Mouse (Mus musculus): ENCODE data around the gene Olfr69. TPM values are rescaled to one million over a fixed set of nuclear protein-coding genes. Genes with fewer than 3 reads are reported as not detected.

Olfr69 gene
- total and polyA plus RNA-seq, 3 experiments: not detected

- TF ChIP-seq BHLHE40 (IDR thresholded peaks at IDR 0.05; ENCODE audit: low read depth, low read length) (no peak), SIN3A (IDR thresholded peaks at IDR 0.05; ENCODE audit: low read length) (no peak), GABPA (IDR thresholded peaks at IDR 0.05; ENCODE audit: insufficient replicate concordance, low read depth, low read length) (no peak), SMC3 (IDR thresholded peaks at IDR 0.05; ENCODE audit: low read depth, low read length) (peak; percentile 45), CTCF (conservative IDR thresholded peaks at IDR 0.05 in 1 of 2, IDR thresholded peaks at IDR 0.05 in 1 of 2; ENCODE audit: low read depth in 2 of 2, low read length in 2 of 2) (peak; percentile 67 to 77), JUN (IDR thresholded peaks at IDR 0.05; ENCODE audit: insufficient read depth, low read depth, low read length) (no peak), TCF12 (IDR thresholded peaks at IDR 0.05; ENCODE audit: low read depth, low read length) (no peak), NELFE (IDR thresholded peaks at IDR 0.05; ENCODE audit: low read depth, low read length) (no peak), IRF4 (IDR thresholded peaks at IDR 0.05; ENCODE audit: low read depth, low read length) (no peak), ZMIZ1 (IDR thresholded peaks at IDR 0.05; ENCODE audit: low read depth, low read length) (no peak), POLR2A (IDR thresholded peaks at IDR 0.05; ENCODE audit: low read depth, low read length) (no peak), RAD21 (IDR thresholded peaks at IDR 0.05; ENCODE audit: low read depth, low read length) (peak; percentile 55), MYC (IDR thresholded peaks at IDR 0.05; ENCODE audit: low read depth, low read length) (no peak), MXI1 (IDR thresholded peaks at IDR 0.05; ENCODE audit: low read depth, low read length) (no peak), ZC3H11A (IDR thresholded peaks at IDR 0.05; ENCODE audit: low read depth, low read length) (no peak)
- Histone ChIP-seq H3K27ac (ENCODE audit: insufficient read depth, low read depth) (no peak overlapping the region), H3K79me2 (replicated peaks; ENCODE audit: control insufficient read depth, extremely low read depth, insufficient read depth, poor library complexity, severe bottlenecking) (no peaks in the 10 kb centered on the region), H3K27me3 (replicated peaks) (no peaks in the 10 kb centered on the region), H3K9me3 (replicated peaks; ENCODE audit: low read length) (no peaks in the 10 kb centered on the region), H3K4me3 (replicated peaks in 1 of 3; ENCODE audit: low read depth in 2 of 3, low read length in 2 of 3, poor library complexity in 1 of 3) (no peak overlapping the region), H3K4me1 (ENCODE audit: control insufficient read depth in 1 of 2, insufficient read depth in 2 of 2) (peaks cover 0 to 34% of the 10 kb centered on the region in 2 experiments; a peak in 2 of 4 replicates), H3K9ac (ENCODE audit: insufficient read depth, low read depth) (no peak overlapping the region), H3K36me3 (replicated peaks in 1 of 2; ENCODE audit: control insufficient read depth in 1 of 2, insufficient read depth in 1 of 2, low read length in 1 of 2) (no peaks in the 10 kb centered on the region), H3K4me2 (ENCODE audit: insufficient read depth, low read depth, poor library complexity, severe bottlenecking) (no peak overlapping the region)
- dilution Hi-C loops (cut with MboI; ENCODE audit: extremely low pct_ligation_motif_present, extremely low pct_unique_long_range_greater_than_20kb, low sequenced_read_pairs) (no loop called here), in situ Hi-C loops (cut with MboI; ENCODE audit: low pct_ligation_motif_present, low pct_unique_long_range_greater_than_20kb, low sequenced_read_pairs) (no loop called here)
- DNase-seq (ENCODE audit: extremely low read depth): peak; percentile 55
Observed at GRCm38 (mm10) chr7:103806856-103807255, 35.5 kb upstream of the Olfr69 start.

- H3K27me3 ChIP-seq (replicated peaks): no peaks in the 10 kb centered on the region
- H3K27ac ChIP-seq (ENCODE audit: insufficient read depth, low read depth): no peak overlapping the region
- H3K4me2 ChIP-seq (ENCODE audit: insufficient read depth, low read depth, poor library complexity, severe bottlenecking): no peak overlapping the region
- no peaks in the 10 kb centered on the region for H3K79me2 ChIP-seq (replicated peaks; ENCODE audit: control insufficient read depth, extremely low read depth, insufficient read depth, poor library complexity, severe bottlenecking)
- H3K9me3 ChIP-seq (replicated peaks; ENCODE audit: low read length): no peaks in the 10 kb centered on the region
- no peaks in the 10 kb centered on the region for H3K36me3 ChIP-seq (replicated peaks in 1 of 2; ENCODE audit: control insufficient read depth in 1 of 2, insufficient read depth in 1 of 2, low read length in 1 of 2)
- H3K4me3 ChIP-seq (replicated peaks in 1 of 3; ENCODE audit: low read depth in 2 of 3, low read length in 2 of 3, poor library complexity in 1 of 3): no peak overlapping the region
- no peak for TF ChIP-seq USF1 (IDR thresholded peaks at IDR 0.05; ENCODE audit: low read depth, low read length)
- no peak for TF ChIP-seq BHLHE40 (IDR thresholded peaks at IDR 0.05; ENCODE audit: low read depth, low read length)
- TF ChIP-seq CHD2 (IDR thresholded peaks at IDR 0.05; ENCODE audit: low read length): no peak
- TF ChIP-seq ZKSCAN1 (IDR thresholded peaks at IDR 0.05; ENCODE audit: borderline replicate concordance, low read depth, low read length): no peak
- no peak for TF ChIP-seq MAFK (IDR thresholded peaks at IDR 0.05; ENCODE audit: insufficient replicate concordance, low read length)
- no peak for TF ChIP-seq MEF2A (IDR thresholded peaks at IDR 0.05; ENCODE audit: borderline replicate concordance, low read depth, low read length)
- no peak for TF ChIP-seq RCOR1 (conservative IDR thresholded peaks at IDR 0.05; ENCODE audit: low read depth, low read length)
- TF ChIP-seq TCF12 (IDR thresholded peaks at IDR 0.05; ENCODE audit: low read depth, low read length): no peak
- TF ChIP-seq SMC3 (IDR thresholded peaks at IDR 0.05; ENCODE audit: low read depth, low read length): peak; percentile 55
- TF ChIP-seq UBTF (IDR thresholded peaks at IDR 0.05; ENCODE audit: low read depth, low read length): no peak
- no peak for TF ChIP-seq E2F4 (IDR thresholded peaks at IDR 0.05; ENCODE audit: insufficient replicate concordance, low read depth, low read length)
- no peak for TF ChIP-seq MXI1 (IDR thresholded peaks at IDR 0.05; ENCODE audit: low read depth, low read length)
- no peak for TF ChIP-seq SIN3A (IDR thresholded peaks at IDR 0.05; ENCODE audit: low read length)
- TF ChIP-seq MYC (IDR thresholded peaks at IDR 0.05; ENCODE audit: low read depth, low read length): no peak
- no peak for TF ChIP-seq ZC3H11A (IDR thresholded peaks at IDR 0.05; ENCODE audit: low read depth, low read length)
- no peak for TF ChIP-seq TBP (conservative IDR thresholded peaks at IDR 0.05; ENCODE audit: low read depth, low read length)
- no peak for TF ChIP-seq JUND (conservative IDR thresholded peaks at IDR 0.05; ENCODE audit: low read depth, low read length)
- no peak for TF ChIP-seq ETS1 (conservative IDR thresholded peaks at IDR 0.05; ENCODE audit: low read depth, low read length)
- no peak for TF ChIP-seq POLR2AphosphoS2 (IDR thresholded peaks at IDR 0.05; ENCODE audit: low read depth, low read length)
- TF ChIP-seq MAZ (IDR thresholded peaks at IDR 0.05; ENCODE audit: low read depth, low read length): 0 out of 2 replicates have a peak, but pooled peaks have one; percentile 24
- TF ChIP-seq RAD21 (IDR thresholded peaks at IDR 0.05; ENCODE audit: low read depth, low read length): peak; percentile 54
- TF ChIP-seq CTCF (conservative IDR thresholded peaks at IDR 0.05 in 1 of 2, IDR thresholded peaks at IDR 0.05 in 1 of 2; ENCODE audit: low read depth in 2 of 2, low read length in 2 of 2): peak; percentile 27 to 65; a peak in 3 of 4 replicates
- H3K4me1 ChIP-seq (ENCODE audit: control insufficient read depth in 1 of 2, insufficient read depth in 2 of 2): no peaks in the 10 kb centered on the region
- dilution Hi-C loops (cut with MboI; ENCODE audit: extremely low pct_ligation_motif_present, extremely low pct_unique_long_range_greater_than_20kb, low sequenced_read_pairs) (no loop called here), in situ Hi-C loops (cut with MboI; ENCODE audit: low pct_ligation_motif_present, low pct_unique_long_range_greater_than_20kb, low sequenced_read_pairs) (no loop called here)
- no peak overlapping the region for H3K9ac ChIP-seq (ENCODE audit: insufficient read depth, low read depth)
- DNase-seq (ENCODE audit: extremely low read depth): peak; percentile 52
Observed at GRCm38 (mm10) chr7:103792669-103793388, 21.4 kb upstream of the Olfr69 start.
